Mouse (Mus musculus) heart, embryonic 13.5 days (tissue): Measurements from ENCODE around the gene Ces3a. TPM values are rescaled to one million over a fixed set of nuclear protein-coding genes. Genes with fewer than 3 reads are reported as not detected.

Experiments
- ATAC-seq: fragments of 200-750 bp; cut with Nextera tagmentation; 2 replicates; pipeline ENCODE4 v1.8.0; 2017; ENCODE audit warnings: moderate TSS enrichment; ENCODE audit not compliant: insufficient number of reproducible peaks, low FRiP score, low TSS enrichment; ENCODE audit errors: extremely low read depth
- H3K27ac ChIP-seq: fragments of 300-500 bp; sonication (generic); replicated peaks from 2 replicates; pipeline ENCODE4 v1.5.1; 2015; ENCODE audit warnings: moderate library complexity, mild to moderate bottlenecking, inconsistent platforms
- H3K27me3 ChIP-seq: fragments of 300-500 bp; sonication (generic); replicated peaks from 2 replicates; pipeline ENCODE4 v1.6.1; 2015; ENCODE audit warnings: mild to moderate bottlenecking, inconsistent platforms
- H3K36me3 ChIP-seq: fragments of 300-500 bp; sonication (generic); 2 replicates; pipeline ENCODE4 v1.6.1; 2015; ENCODE audit warnings: mild to moderate bottlenecking, inconsistent platforms
- H3K4me1 ChIP-seq: fragments of 300-500 bp; sonication (generic); 2 replicates; pipeline ENCODE4 v1.6.1; 2015; ENCODE audit warnings: inconsistent platforms
- H3K4me2 ChIP-seq: fragments of 300-500 bp; sonication (generic); 2 replicates; pipeline ENCODE4 v1.6.1; 2015; ENCODE audit warnings: inconsistent platforms, mild to moderate bottlenecking, moderate library complexity
- H3K4me3 ChIP-seq: fragments of 300-500 bp; sonication (generic); 2 replicates; pipeline ENCODE4 v1.5.1; 2015; ENCODE audit warnings: moderate library complexity, mild to moderate bottlenecking, inconsistent platforms
- H3K9ac ChIP-seq: fragments of 300-500 bp; sonication (generic); 2 replicates; pipeline ENCODE4 v1.6.1; 2015; ENCODE audit warnings: inconsistent platforms, mild to moderate bottlenecking, moderate library complexity
- H3K9me3 ChIP-seq: fragments of 300-500 bp; sonication (generic); 2 replicates; pipeline ENCODE4 v1.6.1; 2016; ENCODE audit warnings: inconsistent platforms
- WGBS: fragments of 180-500 bp; shearing (Covaris S2); methylation state at CpG from one replicate; pipeline ENCODE4 v1.1.7; 2015; ENCODE audit warnings: mixed read lengths; 5-methylcytosine and 5-hydroxymethylcytosine counted together
- polyA plus RNA-seq: library from polyadenylated mRNA; unstranded; fragments of >200 nt; fragmentation: Nextera tagmentation; extraction: Ambion mirVana; gene quantifications from 2 replicates; pipeline ENCODE4 v1.2.1, GENCODE M21; 2015

Gene Ces3a
- polyA plus RNA-seq = not detected in 2 replicates

- WGBS = 56% methylated on average over 3 of the region's 3 CpGs
- no peak for ATAC-seq
Measured at GRCm38 (mm10) chr8:105048371-105048854, at the start of gene Ces3a. Gene Ces3a, plus strand, starts transcription at chr8:105048601.

GRCm38 (mm10) chr8:104999183-104999582, 49.2 kb upstream of the Ces3a start:
- no peak overlapping the region for H3K4me2 ChIP-seq
- H3K27ac ChIP-seq = no peak overlapping the region
- WGBS = 74% methylated on average over 6 of the region's 6 CpGs
- no peaks in the 10 kb centered on the region for H3K9me3 ChIP-seq
- H3K4me1 ChIP-seq = no peaks in the 10 kb centered on the region
- H3K9ac ChIP-seq = no peak overlapping the region
- no peaks in the 10 kb centered on the region for H3K36me3 ChIP-seq
- H3K4me3 ChIP-seq = no peak overlapping the region
- H3K27me3 ChIP-seq = no peaks in the 10 kb centered on the region
- ATAC-seq = no peak

More at GRCm38 (mm10) chr8:105048371-105048854, at the start of gene Ces3a:
- no peaks in the 10 kb centered on the region for H3K4me1 ChIP-seq
- no peak within 1 kb of the TSS for H3K4me3 ChIP-seq
- 0 out of 2 replicates have a peak, but pooled peaks cover under 1% of the 10 kb centered on the region for H3K27me3 ChIP-seq
- no peaks in the 10 kb centered on the region for H3K36me3 ChIP-seq
- no peak within 1 kb of the TSS for H3K27ac ChIP-seq
- no peaks in the 10 kb centered on the region for H3K9me3 ChIP-seq
- H3K4me2 ChIP-seq = no peak within 1 kb of the TSS
- H3K9ac ChIP-seq = no peak within 1 kb of the TSS

- no peak within 1 kb of the TSS for H3K4me2 ChIP-seq
- WGBS = 74% methylated on average over 7 of the region's 7 CpGs
- no peaks in the 10 kb centered on the region for H3K27me3 ChIP-seq
- H3K4me1 ChIP-seq = no peaks in the 10 kb centered on the region
- no peaks in the 10 kb centered on the region for H3K9me3 ChIP-seq
- H3K27ac ChIP-seq = no peak within 1 kb of the TSS
- no peak within 1 kb of the TSS for H3K4me3 ChIP-seq
- ATAC-seq = no peak
- no peaks in the 10 kb centered on the region for H3K36me3 ChIP-seq
- no peak within 1 kb of the TSS for H3K9ac ChIP-seq
Measured at GRCm38 (mm10) chr8:105000586-105000985, 47.8 kb upstream of the Ces3a start, which contains the start of gene Ces2h. Gene Ces2h, plus strand, starts transcription at chr8:105000853.

- no peaks in the 10 kb centered on the region for H3K36me3 ChIP-seq
- H3K27ac ChIP-seq = no peak overlapping the region
- H3K4me2 ChIP-seq = no peak overlapping the region
- H3K4me1 ChIP-seq = no peaks in the 10 kb centered on the region
- no peak overlapping the region for H3K9ac ChIP-seq
- WGBS = 76% methylated on average over 2 of the region's 2 CpGs
- peaks cover 10% of the 10 kb centered on the region; the same call in 1 of the 2 replicates for H3K9me3 ChIP-seq
- H3K27me3 ChIP-seq = no peaks in the 10 kb centered on the region
- H3K4me3 ChIP-seq = no peak overlapping the region
- no peak for ATAC-seq
Measured at GRCm38 (mm10) chr8:105010000-105010399, 38.4 kb upstream of the Ces3a start.

GRCm38 (mm10) chr8:105011136-105011535, 37.3 kb upstream of the Ces3a start:
- ATAC-seq = no peak
- H3K4me3 ChIP-seq = no peak overlapping the region
- no peak overlapping the region for H3K4me2 ChIP-seq
- H3K9ac ChIP-seq = no peak overlapping the region
- H3K27ac ChIP-seq = no peak overlapping the region
- peaks cover 10% of the 10 kb centered on the region; the same call in 1 of the 2 replicates for H3K9me3 ChIP-seq
- H3K4me1 ChIP-seq = no peaks in the 10 kb centered on the region
- H3K36me3 ChIP-seq = no peaks in the 10 kb centered on the region
- 71% methylated on average over 12 of the region's 12 CpGs for WGBS
- H3K27me3 ChIP-seq = no peaks in the 10 kb centered on the region

- Histone ChIP-seq H3K27ac (no peak overlapping the region), H3K9ac (no peak overlapping the region), H3K36me3 (no peaks in the 10 kb centered on the region), H3K4me2 (no peak overlapping the region), H3K27me3 (no peaks in the 10 kb centered on the region), H3K4me3 (no peak overlapping the region), H3K9me3 (0 out of 2 replicates have a peak, but pooled peaks cover 4% of the 10 kb centered on the region), H3K4me1 (no peaks in the 10 kb centered on the region)
- no peak for ATAC-seq
- 82% methylated on average over 5 of the region's 5 CpGs for WGBS
Measured at GRCm38 (mm10) chr8:105014391-105014790, 34.0 kb upstream of the Ces3a start.

GRCm38 (mm10) chr8:105021954-105022353, 26.4 kb upstream of the Ces3a start:
- no peak overlapping the region for H3K9ac ChIP-seq

GRCm38 (mm10) chr8:105023087-105023486, 25.3 kb upstream of the Ces3a start:
- no peak overlapping the region for H3K9ac ChIP-seq
- no peaks in the 10 kb centered on the region for H3K27me3 ChIP-seq
- no peaks in the 10 kb centered on the region for H3K4me1 ChIP-seq
- no peak overlapping the region for H3K4me2 ChIP-seq
- H3K9me3 ChIP-seq = no peaks in the 10 kb centered on the region
- H3K4me3 ChIP-seq = no peak overlapping the region
- no peak for ATAC-seq
- H3K36me3 ChIP-seq = no peaks in the 10 kb centered on the region
- H3K27ac ChIP-seq = no peak overlapping the region
- 33% methylated on average over 1 of the region's 1 CpGs for WGBS

More at GRCm38 (mm10) chr8:105021954-105022353, 26.4 kb upstream of the Ces3a start:
- no peaks in the 10 kb centered on the region for H3K36me3 ChIP-seq
- no peak overlapping the region for H3K4me3 ChIP-seq
- WGBS = 66% methylated on average over 1 of the region's 1 CpGs
- H3K4me1 ChIP-seq = no peaks in the 10 kb centered on the region
- H3K9me3 ChIP-seq = no peaks in the 10 kb centered on the region
- ATAC-seq = no peak
- H3K27me3 ChIP-seq = no peaks in the 10 kb centered on the region
- H3K27ac ChIP-seq = no peak overlapping the region
- no peak overlapping the region for H3K4me2 ChIP-seq

GRCm38 (mm10) chr8:105025050-105025449, 23.4 kb upstream of the Ces3a start:
- no peak overlapping the region for H3K4me2 ChIP-seq
- no peaks in the 10 kb centered on the region for H3K4me1 ChIP-seq
- 67% methylated on average over 2 of the region's 2 CpGs for WGBS
- no peak overlapping the region for H3K4me3 ChIP-seq
- no peaks in the 10 kb centered on the region for H3K36me3 ChIP-seq
- no peaks in the 10 kb centered on the region for H3K27me3 ChIP-seq
- ATAC-seq = no peak
- H3K9ac ChIP-seq = no peak overlapping the region
- no peak overlapping the region for H3K27ac ChIP-seq
- no peaks in the 10 kb centered on the region for H3K9me3 ChIP-seq

GRCm38 (mm10) chr8:105043510-105043909, 4.9 kb upstream of the Ces3a start:
- H3K27me3 ChIP-seq = no peaks in the 10 kb centered on the region
- H3K27ac ChIP-seq = no peak overlapping the region
- H3K4me2 ChIP-seq = no peak overlapping the region
- no peak overlapping the region for H3K9ac ChIP-seq
- H3K36me3 ChIP-seq = no peaks in the 10 kb centered on the region
- WGBS = 51% methylated on average over 1 of the region's 1 CpGs
- 0 out of 2 replicates have a peak, but pooled peaks cover 2% of the 10 kb centered on the region for H3K9me3 ChIP-seq
- ATAC-seq = no peak
- H3K4me1 ChIP-seq = no peaks in the 10 kb centered on the region
- H3K4me3 ChIP-seq = no peak overlapping the region

- Histone ChIP-seq H3K27ac (no peak overlapping the region), H3K27me3 (no peaks in the 10 kb centered on the region)
- WGBS = 73% methylated on average over 3 of the region's 3 CpGs
Measured at GRCm38 (mm10) chr8:105045824-105046401, 2.5 kb upstream of the Ces3a start.

GRCm38 (mm10) chr8:105056211-105056610, 7.8 kb downstream of the Ces3a start:
- no peak overlapping the region for H3K9ac ChIP-seq
- WGBS = 80% methylated on average over 4 of the region's 4 CpGs
- H3K27me3 ChIP-seq = 0 out of 2 replicates have a peak, but pooled peaks cover 5% of the 10 kb centered on the region
- H3K4me3 ChIP-seq = no peak overlapping the region
- H3K27ac ChIP-seq = no peak overlapping the region
- no peaks in the 10 kb centered on the region for H3K9me3 ChIP-seq
- H3K4me1 ChIP-seq = no peaks in the 10 kb centered on the region
- no peak overlapping the region for H3K4me2 ChIP-seq
- H3K36me3 ChIP-seq = no peaks in the 10 kb centered on the region
- ATAC-seq = no peak

More at GRCm38 (mm10) chr8:105045824-105046401, 2.5 kb upstream of the Ces3a start:
- no peaks in the 10 kb centered on the region for H3K4me1 ChIP-seq
- H3K4me2 ChIP-seq = no peak overlapping the region
- no peak overlapping the region for H3K9ac ChIP-seq
- no peaks in the 10 kb centered on the region for H3K9me3 ChIP-seq
- no peak overlapping the region for H3K4me3 ChIP-seq
- H3K36me3 ChIP-seq = no peaks in the 10 kb centered on the region
- ATAC-seq = no peak
